Mouse (Mus musculus) spleen, adult 2 months (tissue): ENCODE results near the gene Plekhm2. TPM values are rescaled to one million over a fixed set of nuclear protein-coding genes. Genes with fewer than 3 reads are reported as not detected.

Experiments
- DNase-seq, 2 experiments: peaks; one replicate each; pipeline versions ENCODE4 v3.0.0 to v3.0.0-alpha.2; 2012 to 2021; ENCODE audit warnings: low spot score in 2 of 2, low read depth in 1 of 2
- H3K27ac ChIP-seq: fragments of 200-500 bp; 2 replicates; pipeline ENCODE4 v1.5.1; 2012; ENCODE audit warnings: low read length, inconsistent platforms; ENCODE audit not compliant: insufficient read depth
- H3K27me3 ChIP-seq: fragments of 200-500 bp; 2 replicates; pipeline ENCODE4 v1.6.1; 2012; ENCODE audit warnings: mild to moderate bottlenecking, moderate library complexity, low read length, inconsistent platforms; ENCODE audit not compliant: control insufficient read depth, insufficient read depth
- H3K36me3 ChIP-seq: fragments of 200-500 bp; 2 replicates; pipeline ENCODE4 v1.6.1; 2012; ENCODE audit warnings: mild to moderate bottlenecking, low read length, inconsistent platforms; ENCODE audit not compliant: control insufficient read depth, insufficient read depth
- H3K4me1 ChIP-seq: fragments of 200-500 bp; 2 replicates; pipeline ENCODE4 v1.6.1; 2011; ENCODE audit warnings: inconsistent platforms; ENCODE audit not compliant: control insufficient read depth, insufficient read depth, insufficient read length
- H3K4me3 ChIP-seq: fragments of 200-500 bp; 2 replicates; pipeline ENCODE4 v1.5.1; 2011; ENCODE audit warnings: mild to moderate bottlenecking, inconsistent platforms; ENCODE audit not compliant: insufficient read depth, insufficient read length; ENCODE audit errors: extremely low read depth
- CTCF ChIP-seq: fragments of 200-500 bp; IDR thresholded peaks from 2 replicates; pipeline ENCODE4 v1.5.1; 2011; ENCODE audit warnings: mild to moderate bottlenecking, inconsistent platforms; ENCODE audit not compliant: insufficient read depth, insufficient read length, insufficient replicate concordance; ENCODE audit errors: extremely low read depth
- POLR2A ChIP-seq: fragments of 200-500 bp; IDR thresholded peaks from 2 replicates; pipeline ENCODE4 v1.6.1; 2011; ENCODE audit warnings: low read depth, low read length, inconsistent platforms
- WGBS: fragments of 180-500 bp; shearing (Covaris S2); methylation state at CpG from one replicate; pipeline ENCODE4 v1.1.7; 2018; 5-methylcytosine and 5-hydroxymethylcytosine counted together
- polyA plus RNA-seq: library from polyadenylated mRNA; depleted of rRNA; stranded (reverse); fragments of >200 nt; gene quantifications from 2 replicates; pipeline ENCODE4 v1.2.3, GENCODE M21; 2012

Plekhm2 gene
- polyA plus RNA-seq, 1 experiment = 51.6 TPM

- WGBS = 90% methylated on average over 8 of the region's 8 CpGs
- Histone ChIP-seq H3K27ac (no peak overlapping the region), H3K36me3 (peaks cover 4% of the 10 kb centered on the region), H3K4me3 (no peak overlapping the region), H3K27me3 (no peaks in the 10 kb centered on the region; the same call in 1 of the 2 replicates), H3K4me1 (peaks cover 14% of the 10 kb centered on the region)
- no peak for TF ChIP-seq POLR2A
- TF ChIP-seq CTCF = no peak
- DNase-seq = no peak
These were observed 42.6 kb downstream of the Plekhm2 start for GRCm38 (mm10) chr4:141622091-141622490.

GRCm38 (mm10) chr4:141621297-141621696 lies 43.4 kb downstream of the Plekhm2 start:
- Histone ChIP-seq H3K27ac (no peak overlapping the region), H3K36me3 (peaks cover 2% of the 10 kb centered on the region), H3K4me3 (no peak overlapping the region), H3K4me1 (peaks cover 14% of the 10 kb centered on the region), H3K27me3 (no peaks in the 10 kb centered on the region; the same call in 1 of the 2 replicates)
- DNase-seq = no peak
- WGBS = 90% methylated on average over 8 of the region's 8 CpGs
- TF ChIP-seq POLR2A (no peak), CTCF (no peak)

GRCm38 (mm10) chr4:141619299-141619883 lies 45.3 kb downstream of the Plekhm2 start:
- no peaks in the 10 kb centered on the region; the same call in 1 of the 2 replicates for H3K27me3 ChIP-seq
- 62% methylated on average over 9 of the region's 9 CpGs for WGBS
- TF ChIP-seq POLR2A (no peak), CTCF (no peak)
- no peak for DNase-seq
- peak overlapping the region; percentile 12; the same call in 1 of the 2 replicates for H3K4me3 ChIP-seq
- H3K36me3 ChIP-seq = no peaks in the 10 kb centered on the region
- no peak overlapping the region for H3K27ac ChIP-seq
- H3K4me1 ChIP-seq = peaks cover 9% of the 10 kb centered on the region

- peak; percentile 45 to 58 for DNase-seq
- 0 out of 2 replicates have a peak within 1 kb of the TSS, but pooled peaks have one; percentile 7 for H3K27ac ChIP-seq
- WGBS = 10% methylated on average over 20 of the region's 20 CpGs
- TF ChIP-seq POLR2A (no peak), CTCF (peak; percentile 84; the same call in 1 of the 2 replicates)
- H3K4me3 ChIP-seq = peak within 1 kb of the TSS; percentile 41; the same call in 1 of the 2 replicates
- H3K27me3 ChIP-seq = no peaks in the 10 kb centered on the region; the same call in 1 of the 2 replicates
- no peaks in the 10 kb centered on the region for H3K36me3 ChIP-seq
- peaks cover 9% of the 10 kb centered on the region for H3K4me1 ChIP-seq
These were observed 46.0 kb downstream of the Plekhm2 start, which contains the start of gene Tmem82 for GRCm38 (mm10) chr4:141618565-141619243. Gene Tmem82, minus strand, starts transcription at chr4:141618633.

GRCm38 (mm10) chr4:141617863-141618564 lies 46.7 kb downstream of the Plekhm2 start:
- TF ChIP-seq POLR2A = no peak
- TF ChIP-seq CTCF = no peak
- Histone ChIP-seq H3K4me1 (peaks cover 9% of the 10 kb centered on the region), H3K36me3 (no peaks in the 10 kb centered on the region), H3K4me3 (peak overlapping the region; percentile 41; the same call in 1 of the 2 replicates), H3K27me3 (no peaks in the 10 kb centered on the region; the same call in 1 of the 2 replicates), H3K27ac (no peak overlapping the region)
- DNase-seq = no peak
- 15% methylated on average over 22 of the region's 22 CpGs for WGBS

GRCm38 (mm10) chr4:141617299-141617698 lies 47.4 kb downstream of the Plekhm2 start:
- no peak for TF ChIP-seq POLR2A
- TF ChIP-seq CTCF = peak; percentile 68; the same call in 1 of the 2 replicates
- Histone ChIP-seq H3K4me3 (peak overlapping the region; percentile 41; the same call in 1 of the 2 replicates), H3K27ac (no peak overlapping the region), H3K36me3 (no peaks in the 10 kb centered on the region), H3K4me1 (peaks cover 9% of the 10 kb centered on the region), H3K27me3 (no peaks in the 10 kb centered on the region; the same call in 1 of the 2 replicates)
- WGBS = 4% methylated on average over 20 of the region's 20 CpGs
- DNase-seq = peak; percentile 35 to 66
